Mouse (Mus musculus) olfactory bulb, adult 2 months (tissue): Measurements from ENCODE around the gene Olfr685. TPM values are rescaled to one million over a fixed set of nuclear protein-coding genes. Genes with fewer than 3 reads are reported as not detected.

Experiments
- H3K27ac ChIP-seq: fragments of 200-500 bp; 2 replicates; pipeline ENCODE4 v1.5.1; 2012; ENCODE audit warnings: low read depth, low read length; ENCODE audit not compliant: insufficient read depth
- H3K4me1 ChIP-seq: fragments of 200-500 bp; 2 replicates; pipeline ENCODE4 v1.6.1; 2012; ENCODE audit warnings: low read length; ENCODE audit not compliant: control insufficient read depth, insufficient read depth
- H3K4me3 ChIP-seq: fragments of 200-500 bp; 2 replicates; pipeline ENCODE4 v1.5.1; 2012; ENCODE audit warnings: mild to moderate bottlenecking, low read depth, low read length, moderate library complexity; ENCODE audit not compliant: insufficient read depth
- CTCF ChIP-seq: fragments of 200-500 bp; IDR thresholded peaks from 2 replicates; pipeline ENCODE4 v1.5.1; 2012; ENCODE audit warnings: low read depth, mild to moderate bottlenecking, low read length, moderate library complexity; ENCODE audit not compliant: insufficient read depth
- POLR2A ChIP-seq: fragments of 200-500 bp; IDR thresholded peaks from 2 replicates; pipeline ENCODE4 v1.6.1; 2012; ENCODE audit warnings: mild to moderate bottlenecking, low read depth, low read length, moderate library complexity; ENCODE audit not compliant: insufficient read depth
- WGBS: fragments of 180-500 bp; shearing (Covaris S2); methylation state at CpG from one replicate; pipeline ENCODE4 v1.1.7; 2018; 5-methylcytosine and 5-hydroxymethylcytosine counted together
- polyA plus RNA-seq: library from polyadenylated mRNA; stranded (reverse); fragments of >200 nt; gene quantifications from 2 replicates; pipeline ENCODE4 v1.2.4, GENCODE M21; 2012; ENCODE audit warnings: low replicate concordance; ENCODE audit not compliant: missing spikeins, insufficient read depth, insufficient read length

Olfr685 gene
- not detected in 2 replicates for polyA plus RNA-seq

DNA sequence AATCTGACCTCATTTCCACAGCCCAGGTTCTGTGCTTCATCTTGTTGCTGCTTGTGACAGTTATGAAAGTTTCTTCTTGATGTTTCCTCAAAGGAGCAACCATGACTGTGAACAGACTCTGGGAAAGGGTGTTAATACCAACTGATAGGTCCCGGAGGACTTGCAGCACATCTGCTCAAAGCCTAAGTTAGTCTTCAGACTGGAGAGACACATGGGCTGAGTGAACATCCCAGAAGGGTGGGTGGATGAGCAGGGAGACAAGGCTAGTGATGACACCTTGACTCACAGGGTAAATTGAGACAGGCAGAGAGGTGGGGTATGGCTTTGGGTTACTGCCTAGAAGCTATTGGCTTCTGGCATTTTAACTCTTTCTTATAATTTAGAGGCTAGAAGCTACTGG, at the start of gene Olfr685:
Olfr685 (minus strand) TSS at position 101 of the 400 bp plus-strand sequence.
- TF ChIP-seq CTCF = no peak
- TF ChIP-seq POLR2A = no peak
- no peaks in the 10 kb centered on the region for H3K4me1 ChIP-seq
- WGBS = 67% methylated on average over 1 of the region's 1 CpGs
- no peak within 1 kb of the TSS for H3K4me3 ChIP-seq
- no peak within 1 kb of the TSS for H3K27ac ChIP-seq

GRCm38 (mm10) chr7:105229386-105229785, 43.6 kb upstream of the Olfr685 start:
- 97% methylated on average over 2 of the region's 2 CpGs for WGBS
- TF ChIP-seq CTCF = no peak
- no peak overlapping the region for H3K4me3 ChIP-seq
- H3K4me1 ChIP-seq = no peaks in the 10 kb centered on the region
- no peak overlapping the region for H3K27ac ChIP-seq

DNA sequence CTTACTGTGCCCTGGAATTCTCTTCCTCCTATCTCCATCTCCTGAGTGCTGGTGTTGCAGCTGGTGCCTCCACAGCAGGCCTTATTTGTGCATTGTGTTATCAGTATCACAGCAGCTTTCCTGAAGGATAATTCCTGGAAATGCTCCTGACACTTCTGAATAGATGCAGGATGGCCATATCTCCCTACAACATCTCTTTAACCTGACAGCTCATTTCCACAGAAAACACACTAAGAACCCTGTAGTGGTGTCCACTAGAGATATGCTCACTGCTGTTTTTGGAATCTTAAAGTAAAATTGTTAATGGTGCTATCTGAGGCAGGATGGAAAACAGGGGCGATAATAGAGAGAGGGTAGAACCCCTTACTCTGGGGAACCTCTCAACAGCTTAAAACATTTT, 42.3 kb upstream of the Olfr685 start:
- no peak for TF ChIP-seq CTCF
- TF ChIP-seq POLR2A = no peak
- Histone ChIP-seq H3K4me3 (no peak overlapping the region), H3K4me1 (no peaks in the 10 kb centered on the region), H3K27ac (no peak overlapping the region)
- WGBS = 82% methylated on average over 1 of the region's 1 CpGs

- H3K4me3 ChIP-seq = no peak overlapping the region
- H3K4me1 ChIP-seq = no peaks in the 10 kb centered on the region
- TF ChIP-seq CTCF = no peak
- no peak for TF ChIP-seq POLR2A
- no peak overlapping the region for H3K27ac ChIP-seq
Observed at GRCm38 (mm10) chr7:105226703-105227102, 40.9 kb upstream of the Olfr685 start.

- no peak overlapping the region for H3K4me3 ChIP-seq
- no peak overlapping the region for H3K27ac ChIP-seq
- TF ChIP-seq CTCF = no peak
- TF ChIP-seq POLR2A = no peak
- no peaks in the 10 kb centered on the region for H3K4me1 ChIP-seq
Observed at GRCm38 (mm10) chr7:105226072-105226471, 40.3 kb upstream of the Olfr685 start.

DNA sequence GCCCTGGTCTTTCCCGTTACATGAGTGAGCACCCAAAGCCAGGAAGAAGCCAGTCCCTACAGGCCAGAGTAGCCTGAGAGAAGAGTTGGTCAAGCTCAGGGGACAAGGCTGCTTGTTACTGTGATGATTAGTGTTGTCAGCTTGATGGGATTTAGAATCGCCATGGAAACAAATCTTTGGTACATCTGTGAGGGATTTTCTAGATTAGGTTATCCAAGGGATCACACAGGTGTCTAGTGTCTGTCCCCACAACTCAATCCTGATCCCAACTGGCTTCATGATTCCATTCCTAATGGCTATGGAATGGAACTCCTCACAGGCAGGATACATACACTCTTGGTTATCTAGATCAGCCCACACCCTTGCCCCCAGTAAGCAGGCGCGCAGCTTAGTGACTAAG, 32.5 kb upstream of the Olfr685 start:
- 81% methylated on average over 4 of the region's 4 CpGs for WGBS
- H3K4me1 ChIP-seq = no peaks in the 10 kb centered on the region
- TF ChIP-seq CTCF = no peak
- H3K4me3 ChIP-seq = no peak overlapping the region
- H3K27ac ChIP-seq = no peak overlapping the region

GRCm38 (mm10) chr7:105214761-105215160, 28.9 kb upstream of the Olfr685 start:
- Histone ChIP-seq H3K4me3 (no peak overlapping the region), H3K27ac (no peak overlapping the region), H3K4me1 (no peaks in the 10 kb centered on the region)
- 26% methylated on average over 1 of the region's 1 CpGs for WGBS
- no peak for TF ChIP-seq CTCF
- no peak for TF ChIP-seq POLR2A

DNA sequence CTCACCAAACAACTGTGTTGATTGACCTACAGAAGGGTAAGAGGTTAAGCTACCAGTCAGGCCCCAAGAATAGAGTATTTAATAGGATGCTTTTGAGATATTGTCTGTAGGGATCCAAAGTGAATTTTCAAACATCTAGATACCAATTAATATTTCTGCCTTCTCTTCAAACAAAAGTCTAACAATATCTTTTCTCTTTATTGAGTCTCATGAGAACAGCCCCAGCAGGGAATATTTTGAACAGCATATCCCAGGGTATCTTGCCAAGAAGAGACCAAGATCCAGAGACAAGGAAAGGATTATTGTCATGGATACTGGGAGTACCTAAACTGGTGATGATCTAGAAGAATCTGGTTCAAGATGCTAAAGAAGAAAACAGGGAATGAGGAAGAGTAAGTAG, 21.6 kb upstream of the Olfr685 start, which contains the start of gene Olfr686:
Olfr686 (minus strand) TSS at position 101 of the 400 bp plus-strand sequence.
- no peaks in the 10 kb centered on the region for H3K4me1 ChIP-seq
- TF ChIP-seq POLR2A = no peak
- no peak for TF ChIP-seq CTCF

DNA sequence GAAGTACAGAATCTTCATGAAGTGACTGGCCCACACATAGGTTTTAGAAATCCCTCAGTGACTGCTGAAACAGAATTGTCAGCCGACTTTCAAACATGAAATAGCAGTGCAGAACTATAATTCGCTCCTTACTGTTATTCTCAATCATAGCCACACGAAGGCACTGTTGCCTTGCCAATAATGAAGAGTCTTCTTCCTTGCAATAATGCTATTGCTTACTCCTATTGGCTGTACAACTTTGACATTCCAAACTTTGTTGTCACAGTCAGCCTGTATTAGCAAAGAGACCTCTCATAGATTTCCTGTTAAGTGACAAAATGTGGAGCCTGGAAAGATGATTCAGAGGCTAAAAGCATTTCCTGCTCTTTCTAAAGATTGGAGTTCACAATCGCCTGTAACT, 15.0 kb downstream of the Olfr685 start:
- no peaks in the 10 kb centered on the region for H3K4me1 ChIP-seq
- H3K4me3 ChIP-seq = no peak overlapping the region
- H3K27ac ChIP-seq = no peak overlapping the region
- 64% methylated on average over 4 of the region's 4 CpGs for WGBS
- TF ChIP-seq POLR2A = no peak
- TF ChIP-seq CTCF = no peak

More for the DNA sequence above, 21.6 kb upstream of the Olfr685 start, which contains the start of gene Olfr686:
- Histone ChIP-seq H3K27ac (no peak within 1 kb of the TSS), H3K4me3 (no peak within 1 kb of the TSS)

DNA sequence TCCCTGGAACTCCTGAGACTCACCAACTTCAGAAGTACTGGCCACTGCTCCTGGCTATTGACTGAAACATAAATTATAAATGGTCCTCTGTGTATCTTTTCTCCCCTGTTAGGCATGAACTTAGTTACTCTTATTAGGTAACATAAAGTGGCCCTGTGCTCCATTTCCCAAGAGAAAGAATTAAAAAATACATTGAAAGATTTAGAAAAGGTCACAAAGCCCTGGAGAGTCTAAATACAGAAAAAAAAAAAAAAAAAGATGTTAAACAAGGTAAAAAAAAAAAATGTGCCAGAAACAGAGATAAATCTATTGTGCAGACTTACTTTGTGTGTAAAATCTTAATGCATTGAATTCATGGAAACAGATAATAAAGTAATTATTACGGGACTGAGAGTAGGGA, 22.3 kb downstream of the Olfr685 start, which contains the start of gene Olfr684:
Olfr684 (minus strand) TSS at position 101 of the 400 bp plus-strand sequence.
- 71% methylated on average over 1 of the region's 1 CpGs for WGBS
- no peaks in the 10 kb centered on the region for H3K4me1 ChIP-seq

More for the DNA sequence above, 22.3 kb downstream of the Olfr685 start, which contains the start of gene Olfr684:
- TF ChIP-seq POLR2A = no peak
- no peak for TF ChIP-seq CTCF
- no peak within 1 kb of the TSS for H3K4me3 ChIP-seq
- H3K27ac ChIP-seq = no peak within 1 kb of the TSS
